Mouse (Mus musculus) intestine, embryonic 15.5 days (tissue): ENCODE results near the gene Terb2. TPM values are rescaled to one million over a fixed set of nuclear protein-coding genes. Genes with fewer than 3 reads are reported as not detected.

Source experiments
- ATAC-seq: fragments of 200-750 bp; cut with Nextera tagmentation; 2 replicates; pipeline ENCODE4 v1.8.0; 2017; ENCODE audit warnings: moderate TSS enrichment, moderate library complexity
- H3K27ac ChIP-seq: fragments of 300-500 bp; sonication (generic); 2 replicates; pipeline ENCODE4 v1.5.1; 2015; ENCODE audit warnings: mild to moderate bottlenecking, inconsistent platforms
- H3K27me3 ChIP-seq: fragments of 300-500 bp; sonication (generic); replicated peaks from 2 replicates; pipeline ENCODE4 v1.6.1; 2015; ENCODE audit warnings: inconsistent platforms
- H3K36me3 ChIP-seq: fragments of 300-500 bp; sonication (generic); 2 replicates; pipeline ENCODE4 v1.6.1; 2015; ENCODE audit warnings: inconsistent platforms
- H3K4me1 ChIP-seq: fragments of 300-500 bp; sonication (generic); replicated peaks from 2 replicates; pipeline ENCODE4 v1.6.1; 2015; ENCODE audit warnings: inconsistent platforms
- H3K4me2 ChIP-seq: fragments of 300-500 bp; sonication (generic); replicated peaks from 2 replicates; pipeline ENCODE4 v1.6.1; 2015; ENCODE audit warnings: mild to moderate bottlenecking, inconsistent platforms
- H3K4me3 ChIP-seq: fragments of 300-500 bp; sonication (generic); replicated peaks from 2 replicates; pipeline ENCODE4 v1.5.1; 2015; ENCODE audit warnings: inconsistent platforms
- H3K9ac ChIP-seq: fragments of 300-500 bp; sonication (generic); 2 replicates; pipeline ENCODE4 v1.6.1; 2015; ENCODE audit warnings: inconsistent platforms
- H3K9me3 ChIP-seq: fragments of 300-500 bp; sonication (generic); 2 replicates; pipeline ENCODE4 v1.6.1; 2016; ENCODE audit warnings: inconsistent platforms
- WGBS: fragments of 180-500 bp; shearing (Covaris S2); methylation state at CpG from one replicate; pipeline ENCODE4 v1.1.7; 2015; 5-methylcytosine and 5-hydroxymethylcytosine counted together
- polyA plus RNA-seq: library from polyadenylated mRNA; unstranded; fragments of >200 nt; fragmentation: Nextera tagmentation; extraction: Ambion mirVana; gene quantifications from 2 replicates; pipeline ENCODE4 v1.2.1, GENCODE M21; 2015

The Terb2 gene
- not detected in 2 replicates for polyA plus RNA-seq

DNA sequence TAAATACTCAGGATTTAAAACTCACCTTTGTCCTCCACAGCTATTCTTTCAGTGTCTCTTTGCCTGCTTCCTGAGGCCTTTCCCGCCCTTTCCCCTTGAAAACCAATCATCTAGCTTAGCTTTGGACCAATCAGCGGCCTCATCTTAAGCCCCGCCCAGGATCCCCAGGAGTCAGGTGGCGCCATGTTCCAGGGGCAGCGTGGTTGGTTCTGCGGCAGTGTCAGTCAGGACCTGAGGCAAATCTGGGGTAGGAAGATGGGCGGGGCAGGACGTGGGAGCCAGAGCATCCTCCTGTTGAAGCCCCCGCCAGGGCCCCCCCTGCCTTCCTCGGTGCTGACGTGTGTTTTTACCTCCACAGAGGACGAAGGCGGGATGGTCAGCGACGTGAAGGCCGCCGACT, at the start of gene Terb2, which contains the start of gene Patl2:
TSS of gene Terb2 (plus strand) at position 167 of the 400 bp plus-strand sequence.
TSS of gene Patl2 (minus strand) at position 84 of the 400 bp plus-strand sequence.
- Histone ChIP-seq H3K36me3 (no peaks in the 10 kb centered on the region), H3K9me3 (no peaks in the 10 kb centered on the region), H3K4me1 (no peaks in the 10 kb centered on the region), H3K27ac (no peak within 1 kb of the TSS), H3K27me3 (no peaks in the 10 kb centered on the region), H3K4me3 (no peak within 1 kb of the TSS), H3K9ac (no peak within 1 kb of the TSS), H3K4me2 (no peak within 1 kb of the TSS)
- ATAC-seq = no peak
- WGBS = 85% methylated on average over 17 of the region's 17 CpGs

DNA sequence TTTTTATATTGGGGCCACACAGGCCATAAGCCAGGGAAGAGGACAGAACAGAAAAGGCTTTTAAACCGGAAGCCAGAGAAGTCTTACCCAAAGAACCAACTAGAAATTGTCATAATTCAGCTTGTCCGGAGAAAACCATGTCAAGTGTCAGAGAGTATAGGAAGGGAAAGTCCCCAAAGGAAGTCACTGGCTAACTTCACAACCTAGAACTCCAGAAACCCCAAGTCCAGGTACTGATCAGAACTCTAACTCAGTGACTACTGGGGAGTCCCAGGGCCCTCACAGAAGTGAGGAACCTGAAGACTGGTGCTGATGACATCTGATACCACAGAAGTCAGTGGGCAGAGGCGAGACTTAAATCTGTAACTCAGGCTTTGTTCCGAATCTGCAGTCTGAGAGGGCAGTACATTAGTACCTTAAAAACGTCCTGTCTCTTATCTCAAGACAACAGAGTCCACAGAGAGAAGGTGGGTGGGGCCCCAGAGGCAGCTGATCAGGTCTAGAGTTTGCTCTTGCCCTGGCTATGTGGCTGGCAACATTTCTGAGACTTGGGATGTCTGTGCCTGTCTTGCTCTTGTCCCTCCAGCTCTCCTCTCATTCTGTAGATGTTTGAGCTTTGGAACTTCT, 48.1 kb upstream of the Terb2 start:
- no peak overlapping the region for H3K4me3 ChIP-seq
- no peaks in the 10 kb centered on the region for H3K9me3 ChIP-seq
- no peak overlapping the region for H3K9ac ChIP-seq
- H3K36me3 ChIP-seq = no peaks in the 10 kb centered on the region
- no peaks in the 10 kb centered on the region for H3K27me3 ChIP-seq
- 53% methylated on average over 5 of the region's 5 CpGs for WGBS
- H3K27ac ChIP-seq = no peak overlapping the region
- H3K4me1 ChIP-seq = no peaks in the 10 kb centered on the region
- ATAC-seq = peak; percentile 86
- H3K4me2 ChIP-seq = no peak overlapping the region

- no peaks in the 10 kb centered on the region for H3K4me1 ChIP-seq
- H3K4me3 ChIP-seq = no peak overlapping the region
- H3K36me3 ChIP-seq = no peaks in the 10 kb centered on the region
- WGBS = 71% methylated on average over 2 of the region's 2 CpGs
- no peaks in the 10 kb centered on the region for H3K9me3 ChIP-seq
- no peak overlapping the region for H3K4me2 ChIP-seq
- no peaks in the 10 kb centered on the region for H3K27me3 ChIP-seq
- H3K9ac ChIP-seq = no peak overlapping the region
- ATAC-seq = no peak
- no peak overlapping the region for H3K27ac ChIP-seq
These were observed 45.3 kb upstream of the Terb2 start for GRCm38 (mm10) chr2:122140815-122141214.

DNA sequence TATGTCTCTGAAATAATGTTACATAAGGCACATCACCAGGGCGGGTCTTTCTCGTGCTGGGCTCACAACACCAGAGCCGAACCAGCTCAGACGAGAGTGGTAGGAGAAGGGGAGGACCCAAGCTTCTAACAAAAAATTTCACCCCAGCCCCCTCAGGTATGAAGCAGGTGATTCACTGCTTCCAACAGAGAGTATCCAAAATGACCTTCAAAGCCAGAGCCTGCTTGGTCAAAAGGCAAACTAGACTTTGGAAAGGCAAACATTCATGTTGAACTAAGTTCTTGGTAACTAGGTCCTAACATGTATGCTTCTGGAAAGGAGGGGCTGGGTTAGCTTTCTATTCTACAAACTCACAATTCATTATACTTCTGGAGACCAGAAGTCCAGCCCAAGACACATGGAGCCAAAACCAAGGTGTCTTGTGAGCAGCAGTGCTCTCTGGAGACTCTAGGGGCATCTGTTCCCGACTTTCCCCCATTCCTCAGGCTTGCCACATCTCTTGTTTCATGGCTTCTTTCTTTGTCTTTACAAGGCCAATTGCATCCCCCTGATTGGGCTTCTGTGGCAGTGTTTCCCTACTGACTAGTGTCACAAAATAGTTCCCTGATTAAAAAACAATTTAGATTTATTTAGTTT, 44.6 kb upstream of the Terb2 start:
- ATAC-seq = no peak
- 71% methylated on average over 5 of the region's 5 CpGs for WGBS
- H3K9me3 ChIP-seq = no peaks in the 10 kb centered on the region

GRCm38 (mm10) chr2:122143111-122143510, 43.0 kb upstream of the Terb2 start:
- 97% methylated on average over 3 of the region's 3 CpGs for WGBS
- Histone ChIP-seq H3K4me2 (no peak overlapping the region), H3K36me3 (no peaks in the 10 kb centered on the region), H3K9me3 (no peaks in the 10 kb centered on the region), H3K27me3 (no peaks in the 10 kb centered on the region), H3K27ac (no peak overlapping the region), H3K9ac (no peak overlapping the region), H3K4me1 (no peaks in the 10 kb centered on the region), H3K4me3 (no peak overlapping the region)
- ATAC-seq = no peak

More for the DNA sequence above, 44.6 kb upstream of the Terb2 start:
- Histone ChIP-seq H3K27me3 (no peaks in the 10 kb centered on the region), H3K4me2 (no peak overlapping the region), H3K4me3 (no peak overlapping the region), H3K27ac (no peak overlapping the region), H3K4me1 (no peaks in the 10 kb centered on the region), H3K36me3 (no peaks in the 10 kb centered on the region), H3K9ac (no peak overlapping the region)

- Histone ChIP-seq H3K27me3 (no peaks in the 10 kb centered on the region), H3K36me3 (no peaks in the 10 kb centered on the region), H3K4me3 (no peak overlapping the region), H3K9ac (no peak overlapping the region), H3K4me2 (no peak overlapping the region), H3K4me1 (no peaks in the 10 kb centered on the region), H3K9me3 (no peaks in the 10 kb centered on the region), H3K27ac (no peak overlapping the region)
- 72% methylated on average over 4 of the region's 4 CpGs for WGBS
- ATAC-seq = no peak
These were observed 40.3 kb upstream of the Terb2 start for GRCm38 (mm10) chr2:122145756-122146155.

DNA sequence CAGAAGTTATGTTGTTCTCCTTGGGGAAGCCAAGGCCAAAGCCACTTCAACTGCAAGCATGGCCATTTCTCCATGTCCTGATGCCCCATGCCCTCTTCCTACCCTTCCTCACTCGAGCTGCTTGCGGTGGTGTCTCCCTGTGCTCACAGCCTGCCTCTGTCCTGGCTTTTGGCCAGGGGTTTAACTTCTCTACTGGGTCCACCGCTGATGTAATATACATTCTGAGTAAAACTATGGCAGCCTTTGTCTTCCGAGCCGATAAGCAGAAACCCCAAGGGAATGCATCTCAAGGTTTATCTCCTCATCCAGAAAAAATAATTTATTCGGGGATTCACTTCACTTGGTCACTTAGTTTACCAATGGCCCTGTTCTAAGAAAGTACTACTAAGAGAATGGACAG, 39.4 kb upstream of the Terb2 start:
- 69% methylated on average over 6 of the region's 6 CpGs for WGBS
- no peak overlapping the region for H3K9ac ChIP-seq
- H3K4me3 ChIP-seq = no peak overlapping the region
- H3K4me1 ChIP-seq = no peaks in the 10 kb centered on the region
- H3K9me3 ChIP-seq = no peaks in the 10 kb centered on the region
- no peak for ATAC-seq
- no peak overlapping the region for H3K4me2 ChIP-seq
- H3K27me3 ChIP-seq = no peaks in the 10 kb centered on the region
- H3K27ac ChIP-seq = no peak overlapping the region
- H3K36me3 ChIP-seq = no peaks in the 10 kb centered on the region

DNA sequence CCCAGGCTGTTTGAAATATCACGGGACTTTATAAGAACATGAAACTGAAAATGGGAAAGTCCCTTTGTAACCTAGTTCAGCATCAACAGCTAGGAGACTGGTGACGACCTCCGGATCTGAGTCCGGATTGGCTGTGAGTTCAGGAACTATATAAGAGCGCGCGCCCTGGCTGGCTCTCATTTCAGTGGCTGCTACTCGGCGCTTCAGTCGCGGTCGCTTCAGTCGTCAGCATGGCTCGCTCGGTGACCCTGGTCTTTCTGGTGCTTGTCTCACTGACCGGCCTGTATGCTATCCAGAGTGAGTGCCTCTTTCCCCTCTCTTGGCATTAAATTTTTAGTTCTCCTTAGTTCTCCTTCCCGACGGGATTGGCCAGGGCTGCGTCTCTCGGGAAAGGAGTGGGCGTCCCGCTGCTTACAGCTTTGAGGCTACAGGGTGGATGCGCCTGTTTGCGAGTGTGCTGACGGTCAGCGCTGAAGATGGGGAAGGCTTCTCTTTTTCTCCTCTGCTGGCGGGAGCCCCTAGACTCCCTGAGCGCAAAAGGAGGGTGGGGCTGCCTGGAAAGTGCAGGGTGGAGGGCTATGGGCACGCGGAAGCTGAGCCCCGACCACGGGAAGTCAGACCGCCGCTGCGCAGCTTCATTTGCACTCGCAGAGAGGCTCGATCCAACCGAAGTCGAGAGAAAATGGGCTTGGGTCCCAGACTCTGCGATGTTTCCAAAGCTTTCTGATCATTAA, 38.4 kb upstream of the Terb2 start, which contains the start of gene B2m:
TSS of gene B2m (plus strand) at position 179 of the 734 bp plus-strand sequence.
- under 1% methylated on average over 40 of the region's 40 CpGs for WGBS
- ATAC-seq = peak; percentile 98
- no peaks in the 10 kb centered on the region for H3K4me1 ChIP-seq

DNA sequence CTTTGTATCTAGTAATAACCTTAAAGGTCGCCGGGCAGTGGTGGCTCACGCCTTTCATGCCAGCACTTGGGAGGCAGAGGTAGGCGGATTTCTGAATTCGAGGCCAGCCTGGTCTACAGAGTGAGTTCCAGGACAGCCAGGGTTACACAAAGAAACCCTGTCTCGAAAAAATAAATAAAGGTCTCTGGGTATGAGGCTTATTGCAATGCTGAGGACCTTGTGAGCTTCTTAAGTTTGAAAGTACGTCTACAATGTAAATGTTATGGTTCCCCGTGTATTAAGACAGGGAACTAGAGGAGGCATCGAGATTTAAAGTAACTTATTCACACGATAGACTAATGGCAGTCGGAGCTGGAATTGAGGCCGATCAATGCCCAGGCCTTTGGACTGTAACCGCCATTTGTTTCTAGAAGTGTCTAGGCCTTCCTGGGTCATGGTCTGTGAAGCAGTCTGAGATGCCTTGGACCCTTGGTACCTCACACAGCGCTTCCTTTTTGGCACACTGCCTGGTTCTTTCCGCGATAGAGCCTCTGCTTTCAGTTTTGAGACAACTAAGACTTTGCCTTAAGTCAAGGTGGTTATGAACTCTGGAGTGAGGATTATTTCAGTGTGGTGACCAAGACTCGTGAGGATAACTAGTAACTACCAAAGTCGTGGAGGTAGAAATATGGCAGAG, 37.7 kb upstream of the Terb2 start:
- peak; percentile 58 for ATAC-seq
- Histone ChIP-seq H3K27ac (peak overlapping the region; percentile 78; the same call in 1 of the 2 replicates), H3K9ac (peak overlapping the region; percentile 78), H3K9me3 (no peaks in the 10 kb centered on the region), H3K4me1 (no peaks in the 10 kb centered on the region), H3K27me3 (no peaks in the 10 kb centered on the region), H3K36me3 (no peaks in the 10 kb centered on the region), H3K4me2 (peak overlapping the region; percentile 66), H3K4me3 (peak overlapping the region; percentile 62)
- 22% methylated on average over 18 of the region's 18 CpGs for WGBS

More for the DNA sequence above, 38.4 kb upstream of the Terb2 start, which contains the start of gene B2m:
- Histone ChIP-seq H3K9ac (peak within 1 kb of the TSS; percentile 78), H3K9me3 (no peaks in the 10 kb centered on the region), H3K4me3 (peak within 1 kb of the TSS; percentile 62), H3K27ac (peak within 1 kb of the TSS; percentile 78), H3K27me3 (no peaks in the 10 kb centered on the region), H3K36me3 (no peaks in the 10 kb centered on the region), H3K4me2 (peak within 1 kb of the TSS; percentile 66)

DNA sequence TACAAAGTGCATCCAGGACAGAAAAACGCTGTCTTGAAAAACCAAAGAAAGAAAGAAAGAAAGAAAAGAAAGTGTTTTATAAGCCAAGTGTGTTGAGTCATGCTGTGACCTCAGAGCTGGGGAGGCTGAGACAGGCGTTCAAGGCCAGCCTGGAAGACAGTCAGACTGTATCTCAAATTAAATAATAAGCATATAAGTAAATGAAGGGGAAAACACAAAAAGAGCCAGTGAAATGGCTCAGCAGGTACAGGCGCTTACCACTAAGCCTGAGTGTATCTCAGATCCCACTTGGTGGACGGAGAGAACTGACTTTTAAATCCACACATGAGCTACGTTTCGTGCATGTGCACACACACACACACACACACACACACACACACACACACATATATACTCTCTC, 36.8 kb upstream of the Terb2 start:
- Histone ChIP-seq H3K9ac (no peak overlapping the region), H3K4me3 (0 out of 2 replicates have a peak overlapping the region, but pooled peaks have one; percentile 62)

DNA sequence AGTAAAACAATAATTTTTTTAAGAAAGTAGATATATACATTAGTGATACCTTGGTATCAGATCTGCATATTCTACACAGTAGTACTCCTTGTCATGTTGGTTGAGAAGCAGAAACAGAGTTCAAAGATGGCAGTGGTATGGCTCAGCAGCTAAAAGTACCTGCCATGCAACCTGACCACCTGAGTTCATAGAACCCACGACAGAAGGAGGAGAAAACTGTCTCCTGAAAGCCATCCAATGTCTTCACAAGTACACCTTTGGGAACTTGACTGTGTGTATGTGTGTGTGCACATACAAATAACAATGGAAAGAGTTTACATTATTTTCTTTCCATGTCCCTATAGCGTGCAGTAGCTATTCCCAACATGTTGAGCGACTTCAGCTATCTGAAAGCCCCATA, 36.4 kb upstream of the Terb2 start:
- Histone ChIP-seq H3K27ac (no peak overlapping the region), H3K27me3 (no peaks in the 10 kb centered on the region), H3K4me2 (no peak overlapping the region), H3K4me1 (no peaks in the 10 kb centered on the region), H3K9me3 (no peaks in the 10 kb centered on the region), H3K9ac (no peak overlapping the region), H3K4me3 (no peak overlapping the region), H3K36me3 (no peaks in the 10 kb centered on the region)
- 89% methylated on average over 3 of the region's 3 CpGs for WGBS
- no peak for ATAC-seq

More for the DNA sequence above, 36.8 kb upstream of the Terb2 start:
- no peaks in the 10 kb centered on the region for H3K36me3 ChIP-seq
- H3K4me1 ChIP-seq = no peaks in the 10 kb centered on the region
- no peaks in the 10 kb centered on the region for H3K27me3 ChIP-seq
- no peak overlapping the region for H3K27ac ChIP-seq
- H3K9me3 ChIP-seq = no peaks in the 10 kb centered on the region
- H3K4me2 ChIP-seq = peak overlapping the region; percentile 66; the same call in 1 of the 2 replicates
- no peak for ATAC-seq
- WGBS = 87% methylated on average over 6 of the region's 6 CpGs

DNA sequence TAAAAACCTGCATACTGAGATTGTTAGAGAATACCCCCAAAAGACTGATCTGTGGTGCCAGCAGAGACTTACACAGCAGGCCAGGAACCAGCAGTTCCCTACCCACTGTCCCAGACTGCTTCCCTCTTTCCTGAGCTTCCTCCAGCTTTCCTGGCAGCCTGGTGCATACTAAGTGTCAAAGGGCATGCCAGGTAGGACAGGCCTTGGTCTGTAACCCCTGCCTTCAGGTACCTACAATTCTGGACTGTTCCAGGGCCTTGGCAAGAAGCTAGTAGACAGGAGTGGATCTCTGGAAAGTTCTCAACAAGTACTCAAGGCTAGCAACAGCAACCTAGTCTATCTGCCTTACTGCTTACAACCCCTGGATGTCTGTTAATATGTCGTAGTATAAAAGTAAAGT, 34.9 kb upstream of the Terb2 start:
- Histone ChIP-seq H3K27ac (no peak overlapping the region), H3K4me2 (no peak overlapping the region), H3K4me1 (no peaks in the 10 kb centered on the region), H3K4me3 (no peak overlapping the region), H3K27me3 (no peaks in the 10 kb centered on the region), H3K9me3 (no peaks in the 10 kb centered on the region), H3K36me3 (no peaks in the 10 kb centered on the region), H3K9ac (no peak overlapping the region)
- 95% methylated on average over 1 of the region's 1 CpGs for WGBS
- no peak for ATAC-seq
